Mouse (Mus musculus): ENCODE measurements at regions not wholly inside any gene's neighbourhood (a gene's known extent, or its start where the extent isn't known, plus 50 kb on each side); places are given as distances from the start of the nearest gene placed in this dataset.

DNA sequence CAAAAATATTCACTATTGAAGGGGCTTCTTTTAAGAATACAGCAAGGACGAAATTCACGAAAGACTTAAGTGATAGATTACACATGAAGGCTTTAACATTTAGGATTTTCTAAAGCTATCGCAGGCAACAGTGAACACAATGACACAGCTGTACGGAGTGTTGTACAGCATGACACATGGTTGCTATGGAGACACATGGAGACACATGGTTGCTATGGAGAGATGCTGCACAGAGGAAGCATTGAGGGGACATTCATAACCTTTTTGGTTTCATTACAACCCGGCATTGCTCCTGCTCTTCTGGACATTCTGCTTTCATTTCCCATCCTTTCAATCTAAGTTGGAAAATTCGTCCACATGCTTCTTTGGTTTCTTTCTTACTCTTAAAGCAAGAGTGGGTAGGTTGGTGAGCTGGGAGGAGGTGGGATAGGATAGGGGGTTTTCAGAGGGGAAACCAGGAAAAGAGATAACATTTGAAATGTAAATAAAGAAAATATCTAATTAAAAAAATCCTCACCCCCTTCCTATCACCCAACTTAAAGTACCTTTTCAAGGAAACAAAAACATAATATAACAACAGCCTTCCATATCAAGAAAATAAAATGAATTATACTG, 307.2 kb downstream of the Crisp4 start:
- H3K36me3 ChIP-seq (ENCODE audit: control insufficient read depth, insufficient read depth, low read length), result no peaks in the 10 kb centered on the region
- ATAC-seq (ENCODE audit: low FRiP score, low TSS enrichment) (peak; percentile 94), DNase-seq (peak; percentile 83)
- 18% methylated on average over 6 of the region's 6 CpGs for WGBS
- H3K9me3 ChIP-seq (ENCODE audit: control insufficient read depth, low read length), result no peaks in the 10 kb centered on the region
- no peak overlapping the region for H3K4me3 ChIP-seq (replicated peaks; ENCODE audit: low read depth, low read length)
- no peak overlapping the region for H3K9ac ChIP-seq (replicated peaks; ENCODE audit: low read length)
- H3K27me3 ChIP-seq (ENCODE audit: control insufficient read depth, insufficient read depth, low read length), result no peaks in the 10 kb centered on the region
- peak overlapping the region; percentile 26 for H3K4me2 ChIP-seq (ENCODE audit: low read length)
- no peak overlapping the region for H3K27ac ChIP-seq (replicated peaks; ENCODE audit: low read depth, low read length)
- 0 out of 2 replicates have a peak, but pooled peaks cover 3% of the 10 kb centered on the region for H3K4me1 ChIP-seq (ENCODE audit: control insufficient read depth, insufficient read depth, low read length)

DNA sequence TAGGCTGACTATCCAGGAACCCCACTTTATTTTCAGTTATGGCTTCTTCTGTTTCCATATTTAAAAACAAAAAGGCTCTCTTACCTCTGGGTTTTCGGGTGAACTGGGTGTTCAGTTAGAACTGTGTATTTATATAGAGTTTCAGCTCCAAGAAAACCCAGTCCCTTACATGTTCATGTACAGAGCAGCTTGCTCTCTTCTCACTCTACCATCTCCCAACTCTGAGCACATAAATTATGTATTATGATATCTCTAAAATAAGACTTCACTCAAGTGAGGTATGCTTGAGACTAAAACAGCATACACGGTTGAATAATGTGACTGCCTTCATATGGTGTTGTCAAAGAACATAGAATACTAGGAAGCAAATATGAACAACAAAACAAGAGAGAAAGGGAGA, 319.8 kb downstream of the Crisp4 start:
- Histone ChIP-seq H3K4me2 (ENCODE audit: low read length) (no peak overlapping the region), H3K27me3 (ENCODE audit: control insufficient read depth, insufficient read depth, low read length) (no peaks in the 10 kb centered on the region), H3K4me3 (replicated peaks; ENCODE audit: low read depth, low read length) (no peak overlapping the region), H3K9ac (replicated peaks; ENCODE audit: low read length) (no peak overlapping the region), H3K9me3 (ENCODE audit: control insufficient read depth, low read length) (no peaks in the 10 kb centered on the region), H3K36me3 (ENCODE audit: control insufficient read depth, insufficient read depth, low read length) (no peaks in the 10 kb centered on the region), H3K27ac (replicated peaks; ENCODE audit: low read depth, low read length) (no peak overlapping the region), H3K4me1 (ENCODE audit: control insufficient read depth, insufficient read depth, low read length) (no peaks in the 10 kb centered on the region)
- WGBS, result 92% methylated on average over 2 of the region's 2 CpGs
- ATAC-seq (ENCODE audit: low FRiP score, low TSS enrichment) (no peak), DNase-seq (no peak)
